Comparison of ENCODE assay signal across 8 mouse cellular contexts in the genomic region with DNA sequence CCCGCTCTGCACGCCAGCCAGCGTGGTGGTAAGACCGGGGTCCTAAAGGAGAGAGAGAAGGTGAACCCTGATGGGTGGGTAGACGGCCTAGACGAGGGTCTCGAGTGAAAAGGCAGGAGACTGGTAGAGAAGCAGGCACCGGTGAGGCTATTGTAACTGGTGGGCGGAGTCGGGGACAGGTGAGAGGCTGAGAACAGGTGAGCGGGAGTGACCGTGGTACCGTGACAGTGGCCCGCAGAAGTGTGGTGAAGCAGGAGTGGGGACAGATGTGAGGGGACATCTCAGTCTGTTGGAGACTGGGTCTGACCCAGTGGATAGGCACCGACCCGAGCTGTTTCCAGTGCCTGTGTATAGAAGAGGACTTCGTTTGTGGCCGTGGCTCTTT. TPM values are rescaled to one million over a fixed set of nuclear protein-coding genes. Genes with fewer than 3 reads are reported as not detected.
A peak's percentile ranks its signal among the peaks of the same experiment; 100 is the strongest.
DNase-seq lines count a peak whose midpoint lies in the region; ATAC-seq and TF ChIP-seq lines count a peak whose summit lies in the region.

No protein-coding gene starts in this region.

- H3K9ac ChIP-seq in embryonic facial prominence, embryonic 15.5 days = peak overlapping the region; percentile 47
- peak overlapping the region; percentile 66 for H3K9ac ChIP-seq in limb, embryonic 11.5 days (ENCODE audit: low read length)
- peak overlapping the region; percentile 83 for H3K9ac ChIP-seq in neural tube, embryonic 13.5 days

- no peak for DNase-seq in layer of hippocampus, adult 2 months (ENCODE audit: low spot score in 2 of 2)
- no peak for DNase-seq in layer of hippocampus, adult 9-10 months (ENCODE audit: low spot score)
- no peak for DNase-seq in limb, embryonic 11.5 days (ENCODE audit: low spot score)
- no peak for DNase-seq in layer of hippocampus, adult 18-20 months (ENCODE audit: low spot score in 2 of 2)
- no peak for DNase-seq in Muller cell, postnatal 12 days (ENCODE audit: inconsistent ontology term)
- DNase-seq in urinary bladder, adult 2 months (ENCODE audit: low spot score) = no peak

- TF ChIP-seq CTCF in layer of hippocampus, adult 2 months (conservative IDR thresholded peaks at IDR 0.05) = no peak

- H3K27me3 ChIP-seq in embryonic facial prominence, embryonic 15.5 days = no peaks in the 10 kb centered on the region
- 0 out of 2 replicates have a peak, but pooled peaks cover 3% of the 10 kb centered on the region for H3K27me3 ChIP-seq in limb, embryonic 11.5 days (ENCODE audit: control insufficient read depth, insufficient read depth, low read length)
- no peaks in the 10 kb centered on the region for H3K27me3 ChIP-seq in neural tube, embryonic 13.5 days

- H3K4me1 ChIP-seq in embryonic facial prominence, embryonic 15.5 days = peaks cover 66% of the 10 kb centered on the region
- H3K4me1 ChIP-seq in limb, embryonic 11.5 days (ENCODE audit: control insufficient read depth, insufficient read depth, low read length) = peaks cover 30% of the 10 kb centered on the region; the same call in 1 of the 2 replicates
- peaks cover 31% of the 10 kb centered on the region for H3K4me1 ChIP-seq in neural tube, embryonic 13.5 days (replicated peaks)

- WGBS in embryonic facial prominence, embryonic 15.5 days = 6% methylated on average over 18 of the region's 18 CpGs
- WGBS in limb, embryonic 11.5 days = 10% methylated on average over 18 of the region's 18 CpGs
- 14% methylated on average over 18 of the region's 18 CpGs for whole genome bisulfite sequencing in neural tube, embryonic 13.5 days

- H3K4me3 ChIP-seq in layer of hippocampus, adult 2 months = peak overlapping the region; percentile 68
- peak overlapping the region; percentile 59 for H3K4me3 ChIP-seq in embryonic facial prominence, embryonic 15.5 days (replicated peaks)
- H3K4me3 ChIP-seq in limb, embryonic 11.5 days (ENCODE audit: low read depth, low read length) = peak overlapping the region; percentile 52
- H3K4me3 ChIP-seq in neural tube, embryonic 13.5 days = peak overlapping the region; percentile 58

- no peaks in the 10 kb centered on the region for H3K36me3 ChIP-seq in embryonic facial prominence, embryonic 15.5 days
- no peaks in the 10 kb centered on the region for H3K36me3 ChIP-seq in limb, embryonic 11.5 days (ENCODE audit: control insufficient read depth, insufficient read depth, low read length)
- H3K36me3 ChIP-seq in neural tube, embryonic 13.5 days = no peaks in the 10 kb centered on the region

- ATAC-seq in embryonic facial prominence, embryonic 15.5 days (ENCODE audit: insufficient number of reproducible peaks, low FRiP score, low TSS enrichment, low read depth) = no peak
- ATAC-seq in limb, embryonic 11.5 days (ENCODE audit: insufficient number of reproducible peaks, low FRiP score, low TSS enrichment, low read depth) = peak; percentile 27; the same call in 1 of the 2 replicates
- ATAC-seq in neural tube, embryonic 13.5 days (ENCODE audit: low read depth) = no peak; the same call in 1 of the 2 replicates

- H3K4me2 ChIP-seq in embryonic facial prominence, embryonic 15.5 days (replicated peaks) = peak overlapping the region; percentile 83
- H3K4me2 ChIP-seq in limb, embryonic 11.5 days (ENCODE audit: low read depth, severe bottlenecking) = peak overlapping the region; percentile 69
- H3K4me2 ChIP-seq in neural tube, embryonic 13.5 days = peak overlapping the region; percentile 71

- H3K9me3 ChIP-seq in embryonic facial prominence, embryonic 15.5 days (replicated peaks) = no peaks in the 10 kb centered on the region
- no peaks in the 10 kb centered on the region for H3K9me3 ChIP-seq in limb, embryonic 11.5 days (ENCODE audit: control insufficient read depth, low read length)
- no peaks in the 10 kb centered on the region for H3K9me3 ChIP-seq in neural tube, embryonic 13.5 days

- peak overlapping the region; percentile 85 for H3K27ac ChIP-seq in layer of hippocampus, adult 2 months
- peak overlapping the region; percentile 71; the same call in 1 of the 2 replicates for H3K27ac ChIP-seq in embryonic facial prominence, embryonic 15.5 days (replicated peaks)
- H3K27ac ChIP-seq in limb, embryonic 11.5 days (replicated peaks; ENCODE audit: low read depth, low read length) = no peak overlapping the region
- peak overlapping the region; percentile 70 for H3K27ac ChIP-seq in neural tube, embryonic 13.5 days (replicated peaks)

RNA-seq across cellular contexts. Expression of a gene that starts 0.5 kb away (rescaled TPM):
- total RNA-seq in layer of hippocampus, adult 2 months (2021) = 10 to 100 TPM; 10.9 to 11.8 TPM
- 14.0 and 14.9 TPM in 2 replicates for polyA plus RNA-seq in embryonic facial prominence, embryonic 15.5 days (2015; fragmentation: Nextera tagmentation; extraction: Ambion mirVana)
- 9.4 and 13.3 TPM in 2 replicates for polyA plus RNA-seq in limb, embryonic 11.5 days (2014; fragmentation: Nextera tagmentation; extraction: Ambion mirVana)
- polyA plus RNA-seq in neural tube, embryonic 13.5 days (2015; fragmentation: Nextera tagmentation; extraction: Ambion mirVana) = 19.9 and 22.4 TPM in 2 replicates
- total RNA-seq in layer of hippocampus, adult 18-20 months (2021) = 10 to 100 TPM; 12.1 to 17.5 TPM
- polyA plus RNA-seq in urinary bladder, adult 2 months (2012; rRNA removed) = 16.3 and 19.4 TPM in 2 replicates

RNA-seq across cellular contexts. Expression of a gene that starts 6.3 kb away (rescaled TPM):
- total RNA-seq in layer of hippocampus, adult 2 months (2021) = not detected
- polyA plus RNA-seq in embryonic facial prominence, embryonic 15.5 days (2015; fragmentation: Nextera tagmentation; extraction: Ambion mirVana) = 0.89 and 1.2 TPM in 2 replicates
- 0.21 TPM in 1 of 2 replicates, not detected in the other for polyA plus RNA-seq in limb, embryonic 11.5 days (2014; fragmentation: Nextera tagmentation; extraction: Ambion mirVana)
- polyA plus RNA-seq in neural tube, embryonic 13.5 days (2015; fragmentation: Nextera tagmentation; extraction: Ambion mirVana) = not detected in 2 replicates
- under 1 TPM; 0.47 to 0.76 TPM for total RNA-seq in layer of hippocampus, adult 18-20 months (2021)
- 0.43 and 0.51 TPM in 2 replicates for polyA plus RNA-seq in urinary bladder, adult 2 months (2012; rRNA removed)

RNA-seq across cellular contexts. Expression of a gene that starts 38.7 kb away (rescaled TPM):
- total RNA-seq in layer of hippocampus, adult 2 months (2021) = 1 to 10 TPM; 3.8 to 4.6 TPM
- 38.7 and 48.9 TPM in 2 replicates for polyA plus RNA-seq in embryonic facial prominence, embryonic 15.5 days (2015; fragmentation: Nextera tagmentation; extraction: Ambion mirVana)
- polyA plus RNA-seq in limb, embryonic 11.5 days (2014; fragmentation: Nextera tagmentation; extraction: Ambion mirVana) = 4.7 and 5.0 TPM in 2 replicates
- 1.7 and 2.2 TPM in 2 replicates for polyA plus RNA-seq in neural tube, embryonic 13.5 days (2015; fragmentation: Nextera tagmentation; extraction: Ambion mirVana)
- 1 to 10 TPM; 1.9 to 2.3 TPM for total RNA-seq in layer of hippocampus, adult 18-20 months (2021)
- polyA plus RNA-seq in urinary bladder, adult 2 months (2012; rRNA removed) = 3.3 and 4.7 TPM in 2 replicates

RNA-seq across cellular contexts. Expression of a gene that starts 46.3 kb away (rescaled TPM):
- 10 to 100 TPM; 56.5 to 58.4 TPM for total RNA-seq in layer of hippocampus, adult 2 months (2021)
- 106 and 116 TPM in 2 replicates for polyA plus RNA-seq in embryonic facial prominence, embryonic 15.5 days (2015; fragmentation: Nextera tagmentation; extraction: Ambion mirVana)
- 38.9 and 43.3 TPM in 2 replicates for polyA plus RNA-seq in limb, embryonic 11.5 days (2014; fragmentation: Nextera tagmentation; extraction: Ambion mirVana)
- polyA plus RNA-seq in neural tube, embryonic 13.5 days (2015; fragmentation: Nextera tagmentation; extraction: Ambion mirVana) = 58.7 and 59.9 TPM in 2 replicates
- total RNA-seq in layer of hippocampus, adult 18-20 months (2021) = 10 to 100 TPM; 46.0 to 56.0 TPM
- 201 and 202 TPM in 2 replicates for polyA plus RNA-seq in urinary bladder, adult 2 months (2012; rRNA removed)

RNA-seq across cellular contexts. Expression of a gene that starts 55.6 kb away (rescaled TPM):
- total RNA-seq in layer of hippocampus, adult 2 months (2021) = 100 to 1,000 TPM; 337 to 364 TPM
- polyA plus RNA-seq in embryonic facial prominence, embryonic 15.5 days (2015; fragmentation: Nextera tagmentation; extraction: Ambion mirVana) = 470 and 480 TPM in 2 replicates
- 463 and 485 TPM in 2 replicates for polyA plus RNA-seq in limb, embryonic 11.5 days (2014; fragmentation: Nextera tagmentation; extraction: Ambion mirVana)
- 399 and 434 TPM in 2 replicates for polyA plus RNA-seq in neural tube, embryonic 13.5 days (2015; fragmentation: Nextera tagmentation; extraction: Ambion mirVana)
- 100 to 1,000 TPM; 346 to 356 TPM for total RNA-seq in layer of hippocampus, adult 18-20 months (2021)
- polyA plus RNA-seq in urinary bladder, adult 2 months (2012; rRNA removed) = 278 and 302 TPM in 2 replicates
